Mouse (Mus musculus): ENCODE results near the gene Rnf7.

- no peak for TF ChIP-seq CTCF (conservative IDR thresholded peaks at IDR 0.05; ENCODE audit: low read length)
- TF ChIP-seq POU5F1 (IDR thresholded peaks at IDR 0.05; ENCODE audit: borderline replicate concordance, low read length) = no peak
- TF ChIP-seq NANOG (IDR thresholded peaks at IDR 0.05; ENCODE audit: borderline replicate concordance, low read length) = no peak
Measured at GRCm38 (mm10) chr9:96470266-96470974, 8.1 kb downstream of the Rnf7 start.
